Mouse (Mus musculus): ENCODE measurements around the gene Mast4. TPM values are rescaled to one million over a fixed set of nuclear protein-coding genes. Genes with fewer than 3 reads are reported as not detected.

Gene Mast4
- polyA plus RNA-seq, 1 experiment from 2014 or later = 0.36 TPM

GRCm38 (mm10) chr13:102688121-102688520, 646.2 kb downstream of the Mast4 start:
- 18% methylated on average over 1 of the region's 1 CpGs for WGBS (ENCODE audit: missing documents)
- Histone ChIP-seq H3K27ac (peak overlapping the region; percentile 100), H3K4me3 (ENCODE audit: inconsistent target) (no peak overlapping the region), H3K79me2 (ENCODE audit: inconsistent target) (peaks cover 37% of the 10 kb centered on the region), H3K36me3 (ENCODE audit: inconsistent target) (no peaks in the 10 kb centered on the region)

DNA sequence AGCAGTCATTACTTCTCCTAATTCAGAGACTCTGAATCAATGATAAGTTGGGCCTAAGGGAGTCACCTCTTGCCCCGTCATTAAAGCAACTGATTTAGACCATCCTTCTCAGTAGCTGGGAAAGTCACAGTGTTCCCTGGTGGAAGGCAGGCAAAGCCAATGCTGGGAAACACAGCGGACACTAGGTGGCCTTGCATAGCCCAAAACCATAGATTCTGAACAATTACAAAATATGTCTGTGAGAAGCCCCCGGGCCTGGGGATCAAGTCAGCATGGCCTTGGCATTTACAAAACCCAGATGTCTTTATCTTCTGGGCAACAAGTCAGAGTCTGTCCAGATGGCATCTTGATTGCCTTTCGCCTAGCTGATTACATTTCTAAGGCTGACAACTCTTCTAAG, 649.4 kb downstream of the Mast4 start:
- 85% methylated on average over 3 of the region's 4 CpGs for WGBS (ENCODE audit: missing documents)
- peak overlapping the region; percentile 78; the same call in 1 of the 2 replicates for H3K27ac ChIP-seq
- no peaks in the 10 kb centered on the region for H3K36me3 ChIP-seq (ENCODE audit: inconsistent target)
- no peak overlapping the region for H3K4me3 ChIP-seq (ENCODE audit: inconsistent target)
- peaks cover 32% of the 10 kb centered on the region; the same call in 1 of the 2 replicates for H3K79me2 ChIP-seq (ENCODE audit: inconsistent target)
